22 mouse cellular contexts compared by ENCODE assay signal in the genomic region with DNA sequence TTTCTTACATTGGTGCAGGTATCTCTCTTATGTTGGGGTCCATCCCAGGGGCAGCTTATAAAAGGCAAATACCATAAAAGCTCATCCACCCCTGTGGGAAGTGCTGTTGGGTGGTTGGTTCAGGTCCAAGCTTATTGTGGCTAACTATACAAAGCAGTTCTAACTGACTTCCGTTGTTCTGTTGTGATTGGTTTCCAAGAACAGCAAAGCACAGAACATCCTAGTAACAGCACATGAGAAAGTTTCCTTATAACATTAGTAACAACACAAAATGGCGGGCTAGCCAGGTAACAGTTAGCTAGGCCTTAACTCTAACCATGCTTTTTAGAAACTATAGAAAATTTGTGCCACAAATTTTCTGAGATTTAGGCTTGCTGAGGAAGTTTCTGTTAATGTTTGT.
"Had no signal": no experiment of that assay in that cellular context is flagged by ENCODE, and none has a peak within 500 bp of the region (broad histone marks: within the 10 kb centered on the region; RNA-seq: fewer than 3 reads in every experiment).

No protein-coding gene starts in this region.

- H3K4me3 ChIP-seq: lung, embryonic 15.5 days; megakaryocyte, embryonic 14.5 days; midbrain, embryonic 10.5 days; midbrain, embryonic 12.5 days; myocyte; neural tube, embryonic 13.5 days; neural tube, embryonic 15.5 days had no signal

- H3K9ac ChIP-seq: lung, embryonic 15.5 days; midbrain, embryonic 12.5 days; neural tube, embryonic 13.5 days; neural tube, embryonic 15.5 days had no signal

- DNase-seq: lung, adult 2 months; lung, postnatal 14 days; lung, postnatal 36 days; midbrain, embryonic 14.5 days; retina, postnatal 1 day; right cerebral cortex, adult 18-20 months; right cerebral cortex, postnatal 25 days; right cerebral cortex, postnatal 4 days; spleen, adult 18-20 months; thymus, adult 18-20 months; thymus, postnatal 14 days; thymus, postnatal 36 days had no signal

- ATAC-seq: lung, postnatal 0 days; midbrain, embryonic 16.5 days had no signal

- H3K9me3 ChIP-seq: lung, embryonic 15.5 days; megakaryocyte, embryonic 14.5 days; midbrain, embryonic 10.5 days; midbrain, embryonic 12.5 days; neural tube, embryonic 13.5 days; neural tube, embryonic 15.5 days had no signal

- H3K36me3 ChIP-seq: neural tube, embryonic 15.5 days had no signal

- H3K4me2 ChIP-seq: lung, embryonic 15.5 days; midbrain, embryonic 12.5 days; neural tube, embryonic 13.5 days; neural tube, embryonic 15.5 days had no signal

- H3K27ac ChIP-seq: lung, embryonic 15.5 days; macrophage; midbrain, embryonic 10.5 days; midbrain, embryonic 12.5 days; neural tube, embryonic 13.5 days; neural tube, embryonic 15.5 days had no signal

- H3K27me3 ChIP-seq: lung, embryonic 15.5 days; megakaryocyte, embryonic 14.5 days; midbrain, embryonic 12.5 days; neural tube, embryonic 13.5 days; neural tube, embryonic 15.5 days had no signal

- H3K4me1 ChIP-seq: lung, embryonic 15.5 days; midbrain, embryonic 10.5 days; neural tube, embryonic 13.5 days; neural tube, embryonic 15.5 days had no signal
